Comparison of ENCODE assay signal across 26 mouse cellular contexts in the genomic region with DNA sequence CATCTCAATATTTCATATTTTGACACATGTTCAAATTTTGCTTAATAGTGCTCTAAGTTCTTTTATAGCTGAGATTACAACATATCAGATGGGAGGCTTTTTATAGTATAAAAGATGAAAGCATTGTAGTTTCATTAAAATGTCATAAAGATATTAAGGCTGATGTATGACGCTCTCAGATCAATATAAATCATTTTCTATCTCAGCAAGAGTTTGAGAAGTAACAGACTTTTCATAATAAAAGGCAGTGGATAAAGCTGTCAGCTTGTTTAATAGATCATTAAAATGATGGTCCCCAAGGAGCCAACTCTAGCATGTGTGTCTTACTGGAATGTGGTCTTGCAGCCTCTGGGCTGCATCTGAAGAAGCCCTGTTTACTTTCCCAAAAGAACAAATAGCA.
DNase-seq lines count a peak whose midpoint lies in the region; ATAC-seq and TF ChIP-seq lines count a peak whose summit lies in the region.
"Had no signal": no experiment of that assay in that cellular context is flagged by ENCODE, and none has a peak within 500 bp of the region (broad histone marks: within the 10 kb centered on the region; RNA-seq: fewer than 3 reads in every experiment).

No protein-coding gene starts in this region.

- no peak for TF ChIP-seq CTCF in hindbrain, postnatal 0 days (IDR thresholded peaks at IDR 0.05; ENCODE audit: low read depth)
- TF ChIP-seq CTCF in midbrain, postnatal 0 days (IDR thresholded peaks at IDR 0.05) = no peak
- no peak for TF ChIP-seq CTCF in kidney, postnatal 0 days (IDR thresholded peaks at IDR 0.05; ENCODE audit: low read depth)

- H3K27me3 ChIP-seq in hindbrain, postnatal 0 days (ENCODE audit: insufficient read depth, low read length) = no peaks in the 10 kb centered on the region
- H3K27me3 ChIP-seq in hindbrain, embryonic 13.5 days = no peaks in the 10 kb centered on the region
- H3K27me3 ChIP-seq in midbrain, postnatal 0 days (ENCODE audit: insufficient read depth, low read length) = no peaks in the 10 kb centered on the region
- no peaks in the 10 kb centered on the region for H3K27me3 ChIP-seq in midbrain, embryonic 15.5 days (replicated peaks)
- H3K27me3 ChIP-seq in kidney, postnatal 0 days (ENCODE audit: insufficient read depth, low read length) = no peaks in the 10 kb centered on the region
- H3K27me3 ChIP-seq in forebrain, embryonic 15.5 days = no peaks in the 10 kb centered on the region
- H3K27me3 ChIP-seq: heart, embryonic 13.5 days had no signal

- H3K36me3 ChIP-seq in hindbrain, postnatal 0 days (ENCODE audit: insufficient read depth, low read length) = no peaks in the 10 kb centered on the region
- no peaks in the 10 kb centered on the region for H3K36me3 ChIP-seq in hindbrain, embryonic 13.5 days
- no peaks in the 10 kb centered on the region for H3K36me3 ChIP-seq in midbrain, postnatal 0 days (ENCODE audit: insufficient read depth, low read length)
- H3K36me3 ChIP-seq in midbrain, embryonic 15.5 days (replicated peaks) = no peaks in the 10 kb centered on the region
- no peaks in the 10 kb centered on the region for H3K36me3 ChIP-seq in kidney, postnatal 0 days (ENCODE audit: insufficient read depth, low read length)
- H3K36me3 ChIP-seq in forebrain, embryonic 15.5 days = no peaks in the 10 kb centered on the region
- H3K36me3 ChIP-seq: heart, embryonic 13.5 days had no signal

- no peak overlapping the region for H3K4me3 ChIP-seq in hindbrain, postnatal 0 days (ENCODE audit: low read length)
- no peak overlapping the region for H3K4me3 ChIP-seq in hindbrain, embryonic 13.5 days
- no peak overlapping the region for H3K4me3 ChIP-seq in midbrain, postnatal 0 days (ENCODE audit: low read depth, low read length)
- no peak overlapping the region for H3K4me3 ChIP-seq in midbrain, embryonic 15.5 days
- no peak overlapping the region for H3K4me3 ChIP-seq in kidney, postnatal 0 days (replicated peaks; ENCODE audit: low read depth, low read length)
- no peak overlapping the region for H3K4me3 ChIP-seq in forebrain, embryonic 15.5 days
- H3K4me3 ChIP-seq: gastrocnemius, adult 2 months; heart, adult 2 months; heart, embryonic 13.5 days had no signal

- no peak overlapping the region for H3K27ac ChIP-seq in hindbrain, postnatal 0 days
- H3K27ac ChIP-seq in hindbrain, embryonic 13.5 days = no peak overlapping the region
- H3K27ac ChIP-seq in midbrain, postnatal 0 days (ENCODE audit: low read depth, low read length) = no peak overlapping the region
- no peak overlapping the region for H3K27ac ChIP-seq in midbrain, embryonic 15.5 days
- H3K27ac ChIP-seq in kidney, postnatal 0 days = no peak overlapping the region
- no peak overlapping the region for H3K27ac ChIP-seq in forebrain, embryonic 15.5 days (replicated peaks)
- H3K27ac ChIP-seq: gastrocnemius, adult 2 months; heart, adult 2 months; heart, embryonic 13.5 days; liver, embryonic 14.5 days; macrophage had no signal

- no peaks in the 10 kb centered on the region for H3K9me3 ChIP-seq in hindbrain, postnatal 0 days (ENCODE audit: low read length)
- no peaks in the 10 kb centered on the region for H3K9me3 ChIP-seq in hindbrain, embryonic 13.5 days
- no peaks in the 10 kb centered on the region for H3K9me3 ChIP-seq in midbrain, postnatal 0 days (ENCODE audit: low read length)
- H3K9me3 ChIP-seq in midbrain, embryonic 15.5 days = no peaks in the 10 kb centered on the region
- H3K9me3 ChIP-seq in kidney, postnatal 0 days (replicated peaks; ENCODE audit: low read length) = no peaks in the 10 kb centered on the region
- H3K9me3 ChIP-seq in forebrain, embryonic 15.5 days = no peaks in the 10 kb centered on the region
- H3K9me3 ChIP-seq: heart, embryonic 13.5 days had no signal

- no peak overlapping the region for H3K9ac ChIP-seq in hindbrain, postnatal 0 days (replicated peaks; ENCODE audit: low read length)
- H3K9ac ChIP-seq in hindbrain, embryonic 13.5 days = no peak overlapping the region
- no peak overlapping the region for H3K9ac ChIP-seq in midbrain, postnatal 0 days (replicated peaks; ENCODE audit: low read length, poor library complexity, severe bottlenecking)
- H3K9ac ChIP-seq in midbrain, embryonic 15.5 days = no peak overlapping the region
- H3K9ac ChIP-seq in kidney, postnatal 0 days (ENCODE audit: low read depth, low read length) = no peak overlapping the region
- H3K9ac ChIP-seq in forebrain, embryonic 15.5 days (replicated peaks) = no peak overlapping the region
- H3K9ac ChIP-seq: heart, embryonic 13.5 days; liver, embryonic 14.5 days had no signal

- 59% methylated on average over 1 of the region's 1 CpGs for WGBS in hindbrain, postnatal 0 days
- 62% methylated on average over 1 of the region's 1 CpGs for WGBS in hindbrain, embryonic 13.5 days
- WGBS in midbrain, postnatal 0 days = 69% methylated on average over 1 of the region's 1 CpGs
- WGBS in midbrain, embryonic 15.5 days = 92% methylated on average over 1 of the region's 1 CpGs
- WGBS in kidney, postnatal 0 days = 56% methylated on average over 1 of the region's 1 CpGs
- WGBS in forebrain, embryonic 15.5 days = 90% methylated on average over 1 of the region's 1 CpGs

- no peaks in the 10 kb centered on the region for H3K4me1 ChIP-seq in hindbrain, postnatal 0 days (ENCODE audit: insufficient read depth, low read length)
- H3K4me1 ChIP-seq in hindbrain, embryonic 13.5 days (replicated peaks) = no peaks in the 10 kb centered on the region
- no peaks in the 10 kb centered on the region for H3K4me1 ChIP-seq in midbrain, postnatal 0 days (ENCODE audit: insufficient read depth, low read length)
- H3K4me1 ChIP-seq in midbrain, embryonic 15.5 days = no peaks in the 10 kb centered on the region
- H3K4me1 ChIP-seq in kidney, postnatal 0 days (replicated peaks; ENCODE audit: insufficient read depth, low read length) = no peaks in the 10 kb centered on the region
- H3K4me1 ChIP-seq in forebrain, embryonic 15.5 days = no peaks in the 10 kb centered on the region
- H3K4me1 ChIP-seq: heart, embryonic 13.5 days had no signal

- no peak for ATAC-seq in hindbrain, postnatal 0 days
- no peak for ATAC-seq in hindbrain, embryonic 13.5 days (ENCODE audit: low FRiP score)
- no peak for ATAC-seq in midbrain, postnatal 0 days (ENCODE audit: low FRiP score)
- ATAC-seq in midbrain, embryonic 15.5 days (replicated peaks) = no peak
- peak; percentile 59; the same call in 1 of the 2 replicates for ATAC-seq in kidney, postnatal 0 days (replicated peaks; ENCODE audit: low FRiP score, low read depth)
- no peak for ATAC-seq in CD4-positive, CD25-positive, alpha-beta regulatory T cell, adult 4 months
- ATAC-seq in forebrain, embryonic 15.5 days (replicated peaks) = no peak
- ATAC-seq: forebrain, embryonic 14.5 days; intestine, embryonic 16.5 days had no signal

- peak; percentile 14 for DNase-seq in hindbrain, postnatal 0 days (ENCODE audit: low spot score)
- peak; percentile 10 for DNase-seq in midbrain, postnatal 0 days (ENCODE audit: low spot score)
- DNase-seq in kidney, postnatal 0 days (ENCODE audit: low spot score) = peak; percentile 89
- DNase-seq: adrenal gland, adult 2 months; adrenal gland, postnatal 36 days; cerebellum, adult 18-20 months; gastrocnemius, adult 2 months; heart, adult 2 months; heart, postnatal 10 days; layer of hippocampus, postnatal 36 days; left cerebral cortex, postnatal 4 days; liver; lung, adult 2 months; lung, postnatal 10 days; midbrain, embryonic 14.5 days; right cerebral cortex, postnatal 4 days; thymus, postnatal 4 days had no signal

- no peak overlapping the region for H3K4me2 ChIP-seq in hindbrain, postnatal 0 days (ENCODE audit: low read depth, low read length)
- no peak overlapping the region for H3K4me2 ChIP-seq in hindbrain, embryonic 13.5 days
- H3K4me2 ChIP-seq in midbrain, postnatal 0 days (ENCODE audit: low read depth, low read length, poor library complexity, severe bottlenecking) = no peak overlapping the region
- no peak overlapping the region for H3K4me2 ChIP-seq in midbrain, embryonic 15.5 days
- H3K4me2 ChIP-seq in kidney, postnatal 0 days (ENCODE audit: low read length) = no peak overlapping the region
- no peak overlapping the region for H3K4me2 ChIP-seq in forebrain, embryonic 15.5 days (replicated peaks)
- H3K4me2 ChIP-seq: heart, embryonic 13.5 days had no signal

Comparison
In these comparisons a context has a peak if more than half of its experiments do, and no peak if none do; other contexts are left out.
1. DNase-seq: peak in every context shown above with its lines; median percentile 89 in kidney, postnatal 0 days; 14 in hindbrain, postnatal 0 days; 10 in midbrain, postnatal 0 days.